Comparison of ENCODE assay signal across 8 mouse cellular contexts in the genomic region with DNA sequence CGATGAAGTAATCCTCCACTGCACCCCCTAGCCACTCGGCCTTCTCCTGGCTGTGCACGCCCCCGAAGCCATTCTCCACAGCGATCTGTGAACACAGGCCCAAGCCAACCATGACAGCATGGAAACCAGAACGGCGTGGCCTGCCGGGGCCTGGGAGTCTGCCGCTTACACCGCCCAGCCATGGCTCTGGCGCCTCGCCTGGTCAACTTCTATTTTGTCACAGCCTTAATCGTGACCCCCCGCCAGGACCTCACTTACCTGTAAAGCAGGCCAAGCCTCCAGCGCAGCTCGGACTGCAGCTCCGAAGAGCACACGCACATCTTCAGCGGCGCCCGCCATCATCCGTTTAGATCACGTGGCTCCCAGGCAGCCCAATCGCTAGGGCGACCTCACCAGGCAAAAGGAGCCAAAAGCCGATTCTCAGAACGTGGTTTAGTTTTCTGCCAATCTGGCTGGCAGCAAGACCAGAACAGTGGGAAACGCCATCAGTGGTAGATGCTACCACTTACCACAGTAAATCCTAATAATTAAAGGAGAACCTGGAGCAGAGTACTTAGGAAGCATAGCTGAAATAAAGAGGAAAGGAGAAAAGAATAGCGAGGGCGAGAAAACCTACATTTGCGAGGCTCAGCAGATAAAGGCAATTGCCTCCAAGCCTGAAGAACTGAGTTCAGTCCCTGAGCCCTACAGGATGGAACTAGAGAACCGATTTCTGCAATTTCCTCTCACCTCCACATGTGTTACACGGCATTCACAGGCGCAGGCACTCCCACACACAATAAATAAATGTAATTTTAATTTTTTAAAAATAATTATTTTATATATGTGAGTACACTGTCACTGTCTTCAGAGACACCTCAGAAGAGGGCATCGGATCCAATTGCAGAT. TPM values are rescaled to one million over a fixed set of nuclear protein-coding genes. Genes with fewer than 3 reads are reported as not detected.
DNase-seq lines count a peak whose midpoint lies in the region; ATAC-seq and TF ChIP-seq lines count a peak whose summit lies in the region.

A gene (minus strand): TSS at position 373 of the 888 bp plus-strand sequence.

- WGBS in hindbrain, postnatal 0 days: 36% methylated on average over 35 of the region's 35 CpGs

- peak within 1 kb of the TSS; percentile 78 for H3K27ac ChIP-seq in gastrocnemius, adult 2 months
- peak within 1 kb of the TSS; percentile 60; the same call in 1 of the 2 replicates for H3K27ac ChIP-seq in hindbrain, postnatal 0 days
- peak within 1 kb of the TSS; percentile 72 for H3K27ac ChIP-seq in left cerebral cortex, adult 2 months

- peak; percentile 18; the same call in 1 of the 2 replicates for TF ChIP-seq CTCF in gastrocnemius, adult 2 months (IDR thresholded peaks at IDR 0.05)
- peak; percentile 49 for TF ChIP-seq CTCF in hindbrain, postnatal 0 days (IDR thresholded peaks at IDR 0.05; ENCODE audit: low read depth)
- TF ChIP-seq CTCF in left cerebral cortex, adult 2 months (IDR thresholded peaks at IDR 0.05): peak; percentile 15

- H3K9ac ChIP-seq in hindbrain, postnatal 0 days (replicated peaks; ENCODE audit: low read length): peak within 1 kb of the TSS; percentile 59

- intact Hi-C loops in gastrocnemius, adult 2 months (cut with DNase I): loop anchor here (5.0 kb wide), 1 partner anchor 49 kb away; a partner anchor contains a TSS
- intact Hi-C loops in left cerebral cortex, adult 2 months (cut with DNase I): loop anchor here (10.0 kb wide), 1 partner anchor 442 kb away; a partner anchor contains a TSS

- peak within 1 kb of the TSS; percentile 71 for H3K4me3 ChIP-seq in gastrocnemius, adult 2 months
- H3K4me3 ChIP-seq in hindbrain, postnatal 0 days (ENCODE audit: low read length): peak within 1 kb of the TSS; percentile 61
- peak within 1 kb of the TSS; percentile 64 for H3K4me3 ChIP-seq in left cerebral cortex, adult 2 months

- peak within 1 kb of the TSS; percentile 54 for H3K4me2 ChIP-seq in hindbrain, postnatal 0 days (ENCODE audit: low read depth, low read length)

- peak; percentile 96 for ATAC-seq in activated CD4-positive, CD25-positive, alpha-beta regulatory T cell, adult 4 months
- ATAC-seq in common myeloid progenitor, adult 5-6 weeks (replicated peaks; ENCODE audit: low read depth, poor library complexity, severe bottlenecking): peak; percentile 97
- ATAC-seq in hindbrain, postnatal 0 days: peak; percentile 96
- peak; percentile 98 for ATAC-seq in megakaryocyte, adult 5-6 weeks (ENCODE audit: poor library complexity, severe bottlenecking)

- H3K4me1 ChIP-seq in hindbrain, postnatal 0 days (ENCODE audit: insufficient read depth, low read length): no peaks in the 10 kb centered on the region

- H3K27me3 ChIP-seq in hindbrain, postnatal 0 days (ENCODE audit: insufficient read depth, low read length): no peaks in the 10 kb centered on the region

- peak; percentile 78 for DNase-seq in gastrocnemius, adult 2 months
- DNase-seq in hindbrain, postnatal 0 days (ENCODE audit: low spot score): peak; percentile 89
- DNase-seq in left cerebral cortex, adult 2 months (ENCODE audit: extremely low spot score in 1 of 2, low spot score in 2 of 2): peak; percentile 66 to 74
- DNase-seq in right cerebral cortex, postnatal 10 days (ENCODE audit: low spot score in 2 of 2): peak; percentile 86 to 88
- DNase-seq in urinary bladder, postnatal 4 days (ENCODE audit: low spot score in 2 of 2): peak; percentile 58 to 75

- no peaks in the 10 kb centered on the region for H3K9me3 ChIP-seq in hindbrain, postnatal 0 days (ENCODE audit: low read length)

- H3K36me3 ChIP-seq in hindbrain, postnatal 0 days (ENCODE audit: insufficient read depth, low read length): no peaks in the 10 kb centered on the region

RNA-seq across cellular contexts. Expression of the gene that starts here (rescaled TPM):
- 10 to 100 TPM; 15.8 to 19.0 TPM for polyA plus RNA-seq in activated CD4-positive, CD25-positive, alpha-beta regulatory T cell, adult 4 months (2017; shearing (Covaris generic))
- total RNA-seq in common myeloid progenitor, adult 5-6 weeks (2017): 28.2 and 41.1 TPM in 2 replicates
- 1 to 10 TPM; 7.6 to 9.0 TPM for total RNA-seq in gastrocnemius, adult 2 months (2021)
- 20.4 and 21.4 TPM in 2 replicates for total RNA-seq in hindbrain, postnatal 0 days (2014; rRNA removed)
- 38.6 and 41.4 TPM in 2 replicates for polyA plus RNA-seq in hindbrain, postnatal 0 days (2015; fragmentation: Nextera tagmentation; extraction: Ambion mirVana)
- 10 to 100 TPM; 71.9 to 79.8 TPM for total RNA-seq in left cerebral cortex, adult 2 months (2021)
- total RNA-seq in megakaryocyte, adult 5-6 weeks (2015): 9.5 and 10.1 TPM in 2 replicates
- 11.0 and 13.9 TPM in 2 replicates for total RNA-seq in megakaryocyte, adult 5-6 weeks (2017)

Comparison
In these comparisons a context has a peak if more than half of its experiments do, and no peak if none do; other contexts are left out.
1. Peak in every context shown above with its lines: DNase-seq, ATAC-seq, H3K4me3 ChIP-seq and H3K27ac ChIP-seq.